Mouse (Mus musculus) midbrain, postnatal 0 days (tissue): ENCODE measurements around the gene Pou3f1. TPM values are rescaled to one million over a fixed set of nuclear protein-coding genes. Genes with fewer than 3 reads are reported as not detected.
A peak's percentile ranks its signal among the peaks of the same experiment; 100 is the strongest.

Source experiments
- ATAC-seq: fragments of 200-750 bp; cut with Nextera tagmentation; 2 replicates; pipeline ENCODE4 v1.8.0; 2017; ENCODE audit warnings: moderate number of reproducible peaks, mild to moderate bottlenecking, moderate TSS enrichment, moderate library complexity; ENCODE audit not compliant: low FRiP score
- DNase-seq: peaks from one replicate; pipeline ENCODE4 v3.0.0-alpha.2; 2015; ENCODE audit warnings: low spot score
- H3K27ac ChIP-seq: fragments of 300-500 bp; sonication (generic); 2 replicates; pipeline ENCODE4 v1.5.1; 2014; ENCODE audit warnings: low read depth, mild to moderate bottlenecking, low read length, mixed read lengths
- H3K27me3 ChIP-seq: fragments of 300-500 bp; sonication (generic); 2 replicates; pipeline ENCODE4 v1.6.1; 2014; ENCODE audit warnings: low read length, control low read depth, mixed read lengths; ENCODE audit not compliant: insufficient read depth
- H3K36me3 ChIP-seq: fragments of 300-500 bp; sonication (generic); 2 replicates; pipeline ENCODE4 v1.6.1; 2014; ENCODE audit warnings: low read length, control low read depth, mixed read lengths; ENCODE audit not compliant: insufficient read depth
- H3K4me1 ChIP-seq: fragments of 300-500 bp; sonication (generic); 2 replicates; pipeline ENCODE4 v1.6.1; 2014; ENCODE audit warnings: mild to moderate bottlenecking, control low read depth, antibody characterized with exemption, low read length, mixed read lengths; ENCODE audit not compliant: insufficient read depth
- H3K4me2 ChIP-seq: fragments of 300-500 bp; sonication (generic); 2 replicates; pipeline ENCODE4 v1.6.1; 2014; ENCODE audit warnings: low read depth, mild to moderate bottlenecking, low read length, mixed read lengths; ENCODE audit not compliant: poor library complexity, severe bottlenecking
- H3K4me3 ChIP-seq: fragments of 300-500 bp; sonication (generic); 2 replicates; pipeline ENCODE4 v1.5.1; 2014; ENCODE audit warnings: low read depth, mild to moderate bottlenecking, low read length, moderate library complexity
- H3K9ac ChIP-seq: fragments of 300-500 bp; sonication (generic); replicated peaks from 2 replicates; pipeline ENCODE4 v1.6.1; 2014; ENCODE audit warnings: mild to moderate bottlenecking, low read length, moderate library complexity, mixed read lengths; ENCODE audit not compliant: poor library complexity, severe bottlenecking
- H3K9me3 ChIP-seq: fragments of 300-500 bp; sonication (generic); 2 replicates; pipeline ENCODE4 v1.6.1; 2016; ENCODE audit warnings: low read length, control low read depth
- CTCF ChIP-seq: IDR thresholded peaks from 2 replicates; pipeline ENCODE4 v1.5.1; 2016; ENCODE audit warnings: antibody characterized with exemption, mild to moderate bottlenecking
- WGBS: fragments of 180-500 bp; shearing (Covaris S2); extraction: QIAGEN DNeasy Blood & Tissue Kit; methylation state at CpG from one replicate; pipeline ENCODE4 v1.1.7; 2014; 5-methylcytosine and 5-hydroxymethylcytosine counted together
- polyA plus RNA-seq: library from polyadenylated mRNA; unstranded; fragments of >200 nt; fragmentation: Nextera tagmentation; extraction: Ambion mirVana; gene quantifications from 2 replicates; pipeline ENCODE4 v1.2.1, GENCODE M21; 2015
- total RNA-seq: library from RNA; depleted of rRNA; stranded (reverse); fragments of >200 nt; gene quantifications from 2 replicates; pipeline ENCODE4 v1.2.3, GENCODE M21; 2014

Gene Pou3f1
- total and polyA plus RNA-seq, 2 experiments from 2014 or later = 11.5 to 19.8 TPM

- H3K36me3 ChIP-seq = no peaks in the 10 kb centered on the region
- 32% methylated on average over 7 of the region's 7 CpGs for whole genome bisulfite sequencing
- H3K27ac ChIP-seq = no peak overlapping the region
- DNase-seq = peak; percentile 51
- no peaks in the 10 kb centered on the region for H3K9me3 ChIP-seq
- peak; percentile 67 for ATAC-seq
- H3K4me3 ChIP-seq = no peak overlapping the region
- TF ChIP-seq CTCF = no peak
- H3K4me1 ChIP-seq = peaks cover 3% of the 10 kb centered on the region; the same call in 1 of the 2 replicates
- H3K4me2 ChIP-seq = no peak overlapping the region
- peaks cover 3% of the 10 kb centered on the region; the same call in 1 of the 2 replicates for H3K27me3 ChIP-seq
- H3K9ac ChIP-seq = 0 out of 2 replicates have a peak overlapping the region, but pooled peaks have one; percentile 19
Measured at GRCm38 (mm10) chr4:124624111-124624581, 32.5 kb upstream of the Pou3f1 start.

- Histone ChIP-seq H3K27ac (no peak overlapping the region), H3K4me1 (peaks cover 3% of the 10 kb centered on the region; the same call in 1 of the 2 replicates), H3K4me3 (no peak overlapping the region), H3K9me3 (no peaks in the 10 kb centered on the region), H3K36me3 (no peaks in the 10 kb centered on the region), H3K27me3 (no peaks in the 10 kb centered on the region), H3K9ac (no peak overlapping the region), H3K4me2 (no peak overlapping the region)
- no peak for TF ChIP-seq CTCF
- DNase-seq = peak; percentile 74
- 50% methylated on average over 1 of the region's 1 CpGs for WGBS
- ATAC-seq = no peak
Measured at GRCm38 (mm10) chr4:124626836-124627235, 29.8 kb upstream of the Pou3f1 start.

- Histone ChIP-seq H3K4me1 (no peaks in the 10 kb centered on the region; the same call in 1 of the 2 replicates), H3K9ac (no peak overlapping the region), H3K36me3 (no peaks in the 10 kb centered on the region), H3K27me3 (no peaks in the 10 kb centered on the region), H3K9me3 (no peaks in the 10 kb centered on the region), H3K4me3 (no peak overlapping the region), H3K4me2 (no peak overlapping the region), H3K27ac (no peak overlapping the region)
- DNase-seq (no peak), ATAC-seq (no peak)
- 72% methylated on average over 4 of the region's 4 CpGs for WGBS
- no peak for TF ChIP-seq CTCF
Measured at GRCm38 (mm10) chr4:124631456-124631855, 25.2 kb upstream of the Pou3f1 start.

GRCm38 (mm10) chr4:124632856-124633255 lies 23.8 kb upstream of the Pou3f1 start:
- WGBS = 42% methylated on average over 10 of the region's 10 CpGs
- DNase-seq = no peak
- H3K27ac ChIP-seq = no peak overlapping the region

GRCm38 (mm10) chr4:124633281-124633680 lies 23.3 kb upstream of the Pou3f1 start:
- Histone ChIP-seq H3K9ac (no peak overlapping the region), H3K4me2 (no peak overlapping the region), H3K36me3 (no peaks in the 10 kb centered on the region), H3K27ac (no peak overlapping the region), H3K9me3 (no peaks in the 10 kb centered on the region), H3K4me3 (no peak overlapping the region), H3K4me1 (no peaks in the 10 kb centered on the region; the same call in 1 of the 2 replicates), H3K27me3 (no peaks in the 10 kb centered on the region)
- no peak for DNase-seq
- TF ChIP-seq CTCF = no peak
- 17% methylated on average over 9 of the region's 9 CpGs for WGBS
- no peak for ATAC-seq

More at GRCm38 (mm10) chr4:124632856-124633255, 23.8 kb upstream of the Pou3f1 start:
- Histone ChIP-seq H3K4me3 (no peak overlapping the region), H3K36me3 (no peaks in the 10 kb centered on the region), H3K27me3 (no peaks in the 10 kb centered on the region), H3K4me2 (no peak overlapping the region), H3K9ac (no peak overlapping the region), H3K4me1 (no peaks in the 10 kb centered on the region; the same call in 1 of the 2 replicates), H3K9me3 (no peaks in the 10 kb centered on the region)
- no peak for TF ChIP-seq CTCF
- no peak for ATAC-seq

- no peak for DNase-seq
- H3K9me3 ChIP-seq = no peaks in the 10 kb centered on the region
Measured at GRCm38 (mm10) chr4:124639715-124640114, 16.9 kb upstream of the Pou3f1 start.

More at GRCm38 (mm10) chr4:124639715-124640114, 16.9 kb upstream of the Pou3f1 start:
- H3K4me3 ChIP-seq = no peak overlapping the region
- no peaks in the 10 kb centered on the region for H3K27me3 ChIP-seq
- ATAC-seq = no peak
- H3K9ac ChIP-seq = no peak overlapping the region
- no peaks in the 10 kb centered on the region for H3K36me3 ChIP-seq
- no peaks in the 10 kb centered on the region; the same call in 1 of the 2 replicates for H3K4me1 ChIP-seq
- H3K27ac ChIP-seq = no peak overlapping the region
- 22% methylated on average over 12 of the region's 12 CpGs for WGBS
- H3K4me2 ChIP-seq = no peak overlapping the region
- no peak for TF ChIP-seq CTCF
